Mouse (Mus musculus): ENCODE measurements around the gene Otx2. TPM values are rescaled to one million over a fixed set of nuclear protein-coding genes. Genes with fewer than 3 reads are reported as not detected.

Gene Otx2
- not detected in 2 replicates for polyA plus RNA-seq (2012; rRNA removed; ENCODE audit: low replicate concordance)

GRCm38 (mm10) chr14:48673541-48673940 lies at the start of gene Otx2:
Gene Otx2 (minus strand): TSS chr14:48673819.

Other genes starting within 250 kb of the Otx2 start
- gene Tmem260, start 227.7 kb downstream of the Otx2 start, polyA plus RNA-seq (2012; rRNA removed; ENCODE audit: low replicate concordance), result 9.9 and 20.1 TPM in 2 replicates